Mouse (Mus musculus): ENCODE measurements at regions not wholly inside any gene's neighbourhood (a gene's known extent, or its start where the extent isn't known, plus 50 kb on each side); places are given as distances from the start of the nearest gene placed in this dataset.

DNA sequence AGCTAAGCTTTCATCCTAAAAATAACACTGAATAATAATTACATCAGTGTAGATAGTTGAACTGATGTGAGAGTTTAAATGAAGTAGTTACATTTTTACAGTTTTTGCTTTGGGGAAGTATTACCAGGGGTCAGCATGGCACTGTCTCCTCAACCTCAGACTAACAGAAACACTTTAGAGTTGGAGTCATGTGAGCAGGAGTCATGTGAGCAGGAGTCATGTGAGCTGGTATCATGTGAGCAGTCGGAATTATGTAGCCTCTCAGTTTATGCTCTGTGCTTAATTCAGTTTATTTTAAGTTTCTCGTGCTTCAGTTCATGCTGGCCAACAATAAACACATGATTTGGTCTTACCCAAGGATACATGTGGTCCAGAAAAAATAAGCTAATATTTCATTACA lies 620.5 kb downstream of the Bckdhb start:
- TF ChIP-seq CTCF (IDR thresholded peaks at IDR 0.05), result no peak
- TF ChIP-seq EP300 (IDR thresholded peaks at IDR 0.05), result no peak

All from lung, postnatal 0 days (tissue).